Mouse (Mus musculus) liver, embryonic 15.5 days (tissue): ENCODE measurements around the gene Mrtfa. TPM values are rescaled to one million over a fixed set of nuclear protein-coding genes. Genes with fewer than 3 reads are reported as not detected.
A peak's percentile ranks its signal among the peaks of the same experiment; 100 is the strongest.

Experiments
- ATAC-seq: fragments of 200-750 bp; cut with Nextera tagmentation; 2 replicates; pipeline ENCODE4 v1.8.0; 2017; ENCODE audit warnings: moderate number of reproducible peaks, mild to moderate bottlenecking, moderate library complexity; ENCODE audit not compliant: insufficient read depth
- H3K27ac ChIP-seq: fragments of 300-500 bp; sonication (generic); replicated peaks from 2 replicates; pipeline ENCODE4 v1.5.1; 2015; ENCODE audit warnings: mild to moderate bottlenecking, inconsistent platforms
- H3K27me3 ChIP-seq: fragments of 300-500 bp; sonication (generic); 2 replicates; pipeline ENCODE4 v1.6.1; 2015; ENCODE audit warnings: mild to moderate bottlenecking, inconsistent platforms
- H3K36me3 ChIP-seq: fragments of 300-500 bp; sonication (generic); replicated peaks from 2 replicates; pipeline ENCODE4 v1.6.1; 2015; ENCODE audit warnings: moderate library complexity, mild to moderate bottlenecking, inconsistent platforms
- H3K4me1 ChIP-seq: fragments of 300-500 bp; sonication (generic); replicated peaks from 2 replicates; pipeline ENCODE4 v1.6.1; 2015; ENCODE audit warnings: inconsistent platforms
- H3K4me2 ChIP-seq: fragments of 300-500 bp; sonication (generic); 2 replicates; pipeline ENCODE4 v1.6.1; 2015; ENCODE audit warnings: moderate library complexity, mild to moderate bottlenecking, inconsistent platforms
- H3K4me3 ChIP-seq: fragments of 300-500 bp; sonication (generic); replicated peaks from 2 replicates; pipeline ENCODE4 v1.5.1; 2015; ENCODE audit warnings: mild to moderate bottlenecking, inconsistent platforms
- H3K9ac ChIP-seq: fragments of 300-500 bp; sonication (generic); 2 replicates; pipeline ENCODE4 v1.6.1; 2015; ENCODE audit warnings: moderate library complexity, mild to moderate bottlenecking, inconsistent platforms
- H3K9me3 ChIP-seq: fragments of 300-500 bp; sonication (generic); replicated peaks from 2 replicates; pipeline ENCODE4 v1.6.1; 2016; ENCODE audit warnings: inconsistent platforms
- WGBS: fragments of 180-500 bp; shearing (Covaris S2); methylation state at CpG from one replicate; pipeline ENCODE4 v1.1.7; 2015; ENCODE audit warnings: mixed read lengths; ENCODE audit not compliant: insufficient replicate concordance; 5-methylcytosine and 5-hydroxymethylcytosine counted together
- polyA plus RNA-seq: library from polyadenylated mRNA; unstranded; fragments of >200 nt; fragmentation: Nextera tagmentation; extraction: Ambion mirVana; gene quantifications from 2 replicates; pipeline ENCODE4 v1.2.1, GENCODE M21; 2015

The Mrtfa gene
- polyA plus RNA-seq, 1 experiment from 2014 or later, result 5.9 TPM

- no peak overlapping the region for H3K4me3 ChIP-seq
- ATAC-seq, result no peak
- no peaks in the 10 kb centered on the region for H3K4me1 ChIP-seq
- no peak overlapping the region for H3K4me2 ChIP-seq
- no peak overlapping the region for H3K9ac ChIP-seq
- no peak overlapping the region for H3K27ac ChIP-seq
- H3K9me3 ChIP-seq, result no peaks in the 10 kb centered on the region
- H3K36me3 ChIP-seq, result 0 out of 2 replicates have a peak, but pooled peaks cover 21% of the 10 kb centered on the region
- 82% methylated on average over 7 of the region's 7 CpGs for WGBS
- no peaks in the 10 kb centered on the region for H3K27me3 ChIP-seq
Measured at GRCm38 (mm10) chr15:81010114-81010513, 180.4 kb downstream of the Mrtfa start.

DNA sequence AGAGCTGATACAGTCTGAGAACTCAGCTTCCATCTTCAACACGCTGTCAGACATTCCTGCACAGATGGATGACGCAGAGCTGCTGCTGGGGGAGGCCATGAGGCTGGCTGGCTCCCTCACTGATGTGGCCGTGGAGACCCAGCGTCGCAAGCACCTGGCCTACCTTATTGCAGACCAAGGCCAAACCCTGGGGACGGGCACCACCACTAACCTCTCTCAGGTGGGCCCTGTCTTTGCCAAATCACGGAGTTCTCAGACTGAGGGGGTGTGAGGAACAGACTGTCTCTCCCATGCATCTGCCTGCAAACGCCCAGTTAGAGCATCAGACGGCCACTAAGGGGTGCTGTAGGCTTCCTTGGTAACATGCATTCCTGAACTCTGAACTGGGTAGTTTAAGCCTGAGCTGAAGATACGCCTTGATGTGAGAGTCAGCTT lies 181.9 kb downstream of the Mrtfa start:
- no peak overlapping the region for H3K4me2 ChIP-seq
- H3K9me3 ChIP-seq, result no peaks in the 10 kb centered on the region
- no peak overlapping the region for H3K9ac ChIP-seq
- H3K36me3 ChIP-seq, result 0 out of 2 replicates have a peak, but pooled peaks cover 18% of the 10 kb centered on the region
- no peak overlapping the region for H3K27ac ChIP-seq
- ATAC-seq, result no peak
- no peaks in the 10 kb centered on the region for H3K27me3 ChIP-seq
- no peak overlapping the region for H3K4me3 ChIP-seq
- H3K4me1 ChIP-seq, result no peaks in the 10 kb centered on the region
- 62% methylated on average over 10 of the region's 10 CpGs for WGBS

GRCm38 (mm10) chr15:81007905-81008304 lies 182.7 kb downstream of the Mrtfa start:
- Histone ChIP-seq H3K4me1 (no peaks in the 10 kb centered on the region; the same call in 1 of the 2 replicates), H3K36me3 (0 out of 2 replicates have a peak, but pooled peaks cover 12% of the 10 kb centered on the region), H3K9ac (no peak overlapping the region), H3K9me3 (no peaks in the 10 kb centered on the region), H3K27me3 (no peaks in the 10 kb centered on the region), H3K27ac (no peak overlapping the region), H3K4me3 (no peak overlapping the region), H3K4me2 (no peak overlapping the region)
- WGBS, result 84% methylated on average over 8 of the region's 8 CpGs
- no peak for ATAC-seq

DNA sequence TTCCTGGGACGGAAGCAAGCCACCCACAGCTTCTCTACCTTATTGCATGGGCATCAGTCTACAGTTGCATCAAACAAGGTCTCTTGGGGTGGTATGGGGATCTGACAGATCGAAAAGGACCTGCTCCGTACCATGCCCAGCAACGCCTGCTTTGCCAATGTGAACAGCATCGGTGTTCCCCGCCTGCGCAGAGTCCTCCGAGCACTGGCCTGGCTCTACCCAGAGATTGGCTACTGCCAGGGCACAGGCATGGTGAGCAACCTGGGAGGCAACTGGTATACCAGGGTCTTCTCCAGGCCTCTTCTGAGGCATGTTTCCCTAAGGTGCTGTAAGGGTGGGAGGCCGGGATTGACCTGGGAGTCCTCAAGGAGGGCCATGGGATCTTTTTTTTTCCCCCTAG lies 183.2 kb downstream of the Mrtfa start:
- no peak for ATAC-seq
- WGBS, result 87% methylated on average over 9 of the region's 9 CpGs
- H3K27ac ChIP-seq, result no peak overlapping the region
- H3K4me2 ChIP-seq, result no peak overlapping the region
- H3K9ac ChIP-seq, result no peak overlapping the region
- no peaks in the 10 kb centered on the region for H3K9me3 ChIP-seq
- H3K27me3 ChIP-seq, result no peaks in the 10 kb centered on the region
- H3K36me3 ChIP-seq, result 0 out of 2 replicates have a peak, but pooled peaks cover 6% of the 10 kb centered on the region
- no peak overlapping the region for H3K4me3 ChIP-seq
- H3K4me1 ChIP-seq, result no peaks in the 10 kb centered on the region; the same call in 1 of the 2 replicates

DNA sequence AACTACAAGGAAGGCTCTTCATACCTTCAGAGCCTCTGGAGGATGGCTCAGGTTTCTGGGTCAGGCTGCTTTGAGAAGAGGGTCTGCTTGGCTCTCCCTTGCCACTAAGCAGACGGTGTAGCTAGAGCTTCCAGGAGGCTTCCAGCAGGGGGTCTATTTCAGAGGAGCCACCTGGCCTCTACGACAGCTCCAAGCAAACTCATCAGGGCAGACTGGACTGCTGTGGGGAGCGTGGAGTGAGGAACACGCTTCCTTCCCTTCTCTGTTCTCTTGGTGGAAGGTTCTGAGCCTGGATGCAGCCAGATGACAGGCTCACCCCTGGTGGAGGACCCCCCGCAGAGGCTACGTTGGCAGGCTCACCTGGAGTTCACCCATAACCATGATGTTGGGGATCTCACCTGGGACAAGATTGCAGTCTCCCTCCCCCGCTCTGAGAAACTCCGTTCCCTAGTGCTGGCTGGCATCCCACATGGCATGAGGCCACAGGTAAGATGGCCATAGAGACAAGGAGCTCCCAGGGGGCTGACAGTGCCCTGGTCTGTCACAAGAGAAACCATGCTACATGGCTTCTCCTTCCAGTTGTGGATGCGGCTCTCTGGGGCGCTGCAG lies 184.3 kb downstream of the Mrtfa start:
- H3K4me1 ChIP-seq, result no peaks in the 10 kb centered on the region; the same call in 1 of the 2 replicates
- 0 out of 2 replicates have a peak, but pooled peaks cover 5% of the 10 kb centered on the region for H3K36me3 ChIP-seq
- WGBS, result 83% methylated on average over 10 of the region's 10 CpGs
- H3K9ac ChIP-seq, result no peak overlapping the region
- no peak for ATAC-seq
- H3K9me3 ChIP-seq, result no peaks in the 10 kb centered on the region
- H3K4me3 ChIP-seq, result no peak overlapping the region
- no peak overlapping the region for H3K27ac ChIP-seq
- H3K27me3 ChIP-seq, result no peaks in the 10 kb centered on the region
- no peak overlapping the region for H3K4me2 ChIP-seq

DNA sequence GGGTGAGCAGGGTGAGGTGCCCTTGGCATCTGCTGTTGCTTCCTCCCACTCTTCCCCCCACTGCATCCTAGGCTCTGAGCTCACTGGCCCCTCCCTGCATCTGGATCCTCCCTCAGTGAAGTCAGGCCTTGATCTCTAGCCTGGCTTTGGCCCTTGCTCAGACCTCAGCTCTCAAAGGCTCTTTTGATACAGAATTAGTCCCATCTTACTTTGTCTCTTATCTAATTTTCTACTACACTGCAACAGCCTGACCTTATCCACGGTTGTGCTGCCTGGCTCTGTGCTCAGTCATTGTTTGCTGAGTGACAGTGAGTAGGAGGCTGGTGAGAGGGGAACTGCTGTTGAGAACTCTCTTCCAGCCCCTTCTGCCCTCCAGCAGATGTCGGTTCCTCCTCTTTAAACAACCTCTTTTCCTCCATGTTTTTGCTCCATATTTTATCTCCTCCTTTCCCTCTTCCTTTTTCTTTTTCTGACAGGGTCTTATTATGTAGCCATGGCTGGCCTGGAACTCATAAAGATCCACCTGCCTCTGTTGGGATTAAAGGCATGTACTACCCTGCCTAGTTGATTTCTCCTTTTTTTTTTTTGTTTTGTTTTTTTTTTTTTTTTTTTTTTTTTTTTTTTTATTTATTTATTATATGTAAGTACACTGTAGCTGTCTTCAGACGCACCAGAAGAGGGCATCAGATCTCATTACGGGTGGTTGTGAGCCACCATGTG lies 190.0 kb downstream of the Mrtfa start:
- 18% methylated on average over 3 of the region's 4 CpGs for WGBS
- H3K9me3 ChIP-seq, result no peaks in the 10 kb centered on the region
- no peak overlapping the region for H3K4me2 ChIP-seq
- no peak overlapping the region for H3K9ac ChIP-seq
- no peaks in the 10 kb centered on the region for H3K36me3 ChIP-seq
- ATAC-seq, result peak; percentile 49
- no peak overlapping the region for H3K4me3 ChIP-seq
- no peaks in the 10 kb centered on the region for H3K27me3 ChIP-seq
- H3K4me1 ChIP-seq, result peaks cover 23% of the 10 kb centered on the region
- H3K27ac ChIP-seq, result no peak overlapping the region

GRCm38 (mm10) chr15:80997077-80997476 lies 193.5 kb downstream of the Mrtfa start:
- Histone ChIP-seq H3K9ac (no peak overlapping the region), H3K9me3 (no peaks in the 10 kb centered on the region), H3K4me3 (no peak overlapping the region), H3K27ac (no peak overlapping the region), H3K4me2 (no peak overlapping the region), H3K27me3 (no peaks in the 10 kb centered on the region), H3K4me1 (peaks cover 23% of the 10 kb centered on the region), H3K36me3 (no peaks in the 10 kb centered on the region)
- ATAC-seq, result no peak
- WGBS, result 54% methylated on average over 1 of the region's 1 CpGs

- no peak for ATAC-seq
- no peak overlapping the region for H3K27ac ChIP-seq
- WGBS, result 76% methylated on average over 6 of the region's 6 CpGs
Measured at GRCm38 (mm10) chr15:80996090-80996835, 194.3 kb downstream of the Mrtfa start.

GRCm38 (mm10) chr15:80994959-80995358 lies 195.6 kb downstream of the Mrtfa start:
- Histone ChIP-seq H3K9me3 (no peaks in the 10 kb centered on the region), H3K36me3 (no peaks in the 10 kb centered on the region), H3K9ac (no peak overlapping the region), H3K27ac (no peak overlapping the region), H3K27me3 (no peaks in the 10 kb centered on the region), H3K4me3 (no peak overlapping the region), H3K4me1 (peaks cover 15% of the 10 kb centered on the region), H3K4me2 (no peak overlapping the region)
- 78% methylated on average over 5 of the region's 5 CpGs for WGBS
- no peak for ATAC-seq

More at GRCm38 (mm10) chr15:80996090-80996835, 194.3 kb downstream of the Mrtfa start:
- Histone ChIP-seq H3K4me2 (no peak overlapping the region), H3K9ac (no peak overlapping the region), H3K27me3 (no peaks in the 10 kb centered on the region), H3K36me3 (no peaks in the 10 kb centered on the region), H3K4me1 (peaks cover 23% of the 10 kb centered on the region), H3K4me3 (no peak overlapping the region), H3K9me3 (no peaks in the 10 kb centered on the region)

DNA sequence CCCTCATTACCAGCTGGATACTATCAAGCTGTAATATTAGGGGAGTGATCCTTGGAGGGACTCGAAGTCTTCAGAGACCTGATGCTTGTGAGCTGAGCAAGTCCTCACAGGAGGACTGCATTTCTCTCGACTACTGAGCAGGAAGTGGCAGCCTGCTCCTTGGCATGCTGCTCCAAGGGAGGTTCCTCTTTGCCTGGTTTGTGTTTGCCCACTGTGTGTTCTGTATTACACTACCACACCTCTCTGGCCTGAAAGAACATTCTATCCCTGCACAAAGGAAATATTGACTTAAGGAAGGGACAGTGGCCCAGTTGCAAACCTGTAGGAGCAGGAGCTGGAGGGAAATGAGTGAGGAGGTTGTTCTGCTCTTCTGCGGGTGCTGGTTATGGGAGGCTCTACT lies 200.8 kb downstream of the Mrtfa start:
- ATAC-seq, result no peak
- H3K9ac ChIP-seq, result no peak overlapping the region
- no peaks in the 10 kb centered on the region for H3K36me3 ChIP-seq
- H3K27ac ChIP-seq, result no peak overlapping the region
- H3K4me2 ChIP-seq, result no peak overlapping the region
- H3K4me1 ChIP-seq, result peaks cover 16% of the 10 kb centered on the region
- H3K9me3 ChIP-seq, result no peaks in the 10 kb centered on the region
- H3K4me3 ChIP-seq, result no peak overlapping the region
- WGBS, result 40% methylated on average over 3 of the region's 3 CpGs
- H3K27me3 ChIP-seq, result no peaks in the 10 kb centered on the region

DNA sequence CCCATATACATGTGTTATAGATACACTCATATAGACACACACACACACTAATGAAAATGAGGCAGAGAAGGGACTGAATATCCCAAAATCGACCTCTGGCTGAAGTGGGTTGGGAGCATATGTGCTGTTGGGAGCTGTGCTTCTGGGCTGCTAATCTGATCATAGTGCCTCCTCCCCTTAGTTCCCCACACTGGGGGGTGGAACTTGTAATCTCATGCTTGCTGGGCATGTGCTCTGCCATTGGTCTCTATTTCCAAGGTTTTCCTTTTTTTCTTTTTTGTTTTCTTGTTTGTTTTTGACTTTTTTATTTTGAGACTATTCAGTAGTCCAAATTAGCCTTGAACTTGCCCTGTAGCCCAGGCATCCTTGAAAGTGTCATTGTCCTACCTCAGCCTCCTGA lies 202.2 kb downstream of the Mrtfa start:
- ATAC-seq, result no peak
- Histone ChIP-seq H3K4me3 (no peak overlapping the region), H3K9me3 (no peaks in the 10 kb centered on the region), H3K4me2 (no peak overlapping the region), H3K27ac (no peak overlapping the region), H3K4me1 (peaks cover 16% of the 10 kb centered on the region), H3K27me3 (no peaks in the 10 kb centered on the region), H3K9ac (no peak overlapping the region), H3K36me3 (no peaks in the 10 kb centered on the region)
- WGBS, result 9% methylated on average over 1 of the region's 1 CpGs
